Mouse (Mus musculus): ENCODE data around the gene Iyd. TPM values are rescaled to one million over a fixed set of nuclear protein-coding genes. Genes with fewer than 3 reads are reported as not detected.

Iyd gene
- polyA plus RNA-seq, 1 experiment = not detected

GRCm38 (mm10) chr10:3572723-3573649, 32.9 kb downstream of the Iyd start:
- no peaks in the 10 kb centered on the region for H3K36me3 ChIP-seq (ENCODE audit: control insufficient read depth, insufficient read depth)
- no peak overlapping the region for H3K4me2 ChIP-seq (ENCODE audit: low read depth)
- no peak overlapping the region for H3ac ChIP-seq (ENCODE audit: control insufficient read depth, insufficient read length)
- H3K27me3 ChIP-seq (ENCODE audit: control insufficient read depth, insufficient read depth, insufficient read length) = no peaks in the 10 kb centered on the region
- no peaks in the 10 kb centered on the region for H3K79me2 ChIP-seq (ENCODE audit: control insufficient read depth, insufficient read depth)
- no peak overlapping the region for H3K4me3 ChIP-seq
- TF ChIP-seq USF1 (IDR thresholded peaks at IDR 0.05; ENCODE audit: low read depth) (no peak), SRF (IDR thresholded peaks at IDR 0.05; ENCODE audit: control insufficient read depth, insufficient read length, low read depth) (no peak)

- Histone ChIP-seq H3ac (ENCODE audit: control insufficient read depth, insufficient read length) (no peak overlapping the region), H3K36me3 (ENCODE audit: control insufficient read depth, insufficient read depth) (no peaks in the 10 kb centered on the region), H3K79me2 (ENCODE audit: control insufficient read depth, insufficient read depth) (no peaks in the 10 kb centered on the region), H3K4me2 (ENCODE audit: low read depth) (no peak overlapping the region), H3K27me3 (ENCODE audit: control insufficient read depth, insufficient read depth, insufficient read length) (no peaks in the 10 kb centered on the region), H3K4me3 (no peak overlapping the region)
- TF ChIP-seq REST (IDR thresholded peaks at IDR 0.05; ENCODE audit: insufficient read depth, insufficient read length) = no peak
- TF ChIP-seq CEBPB (IDR thresholded peaks at IDR 0.05; ENCODE audit: insufficient read depth, poor library complexity, severe bottlenecking) = no peak
- no peak for TF ChIP-seq POLR2A (IDR thresholded peaks at IDR 0.05; ENCODE audit: insufficient read length, low read depth)
- TF ChIP-seq TCF3 (IDR thresholded peaks at IDR 0.05; ENCODE audit: insufficient read length, low read depth) = no peak
- TF ChIP-seq SRF (IDR thresholded peaks at IDR 0.05; ENCODE audit: control insufficient read depth, insufficient read length, low read depth) = no peak
- TF ChIP-seq E2F4 (IDR thresholded peaks at IDR 0.05; ENCODE audit: insufficient read depth) = no peak
These were observed 34.0 kb downstream of the Iyd start for GRCm38 (mm10) chr10:3573905-3574500.

GRCm38 (mm10) chr10:3590632-3591031, 50.6 kb downstream of the Iyd start:
- Histone ChIP-seq H3ac (ENCODE audit: control insufficient read depth, insufficient read length) (no peak overlapping the region), H3K4me3 (no peak overlapping the region), H3K79me2 (ENCODE audit: control insufficient read depth, insufficient read depth) (no peaks in the 10 kb centered on the region), H3K4me2 (ENCODE audit: low read depth) (no peak overlapping the region), H3K27me3 (ENCODE audit: control insufficient read depth, insufficient read depth, insufficient read length) (no peaks in the 10 kb centered on the region), H3K36me3 (ENCODE audit: control insufficient read depth, insufficient read depth) (no peaks in the 10 kb centered on the region)
- TF ChIP-seq USF1 (IDR thresholded peaks at IDR 0.05; ENCODE audit: low read depth) (no peak), POLR2AphosphoS2 (IDR thresholded peaks at IDR 0.05; ENCODE audit: insufficient read length, low read depth) (no peak), TCF3 (IDR thresholded peaks at IDR 0.05; ENCODE audit: insufficient read length, low read depth) (no peak), CEBPB (IDR thresholded peaks at IDR 0.05; ENCODE audit: insufficient read depth, poor library complexity, severe bottlenecking) (no peak), TCF12 (IDR thresholded peaks at IDR 0.05; ENCODE audit: insufficient read depth, poor library complexity, severe bottlenecking) (no peak), SRF (IDR thresholded peaks at IDR 0.05; ENCODE audit: control insufficient read depth, insufficient read length, low read depth) (no peak), REST (IDR thresholded peaks at IDR 0.05; ENCODE audit: insufficient read depth, insufficient read length) (no peak), MAX (IDR thresholded peaks at IDR 0.05; ENCODE audit: low read depth) (no peak), MYOD1 (IDR thresholded peaks at IDR 0.05; ENCODE audit: control insufficient read depth in 1 of 3, insufficient read length in 2 of 3, low read depth in 2 of 3) (no peak), MYOG (IDR thresholded peaks at IDR 0.05; ENCODE audit: control insufficient read depth in 1 of 3, insufficient read depth in 1 of 3, insufficient read length in 2 of 3, low read depth in 2 of 3) (no peak)

- H3K79me2 ChIP-seq (ENCODE audit: control insufficient read depth, insufficient read depth) = no peaks in the 10 kb centered on the region
- H3ac ChIP-seq (ENCODE audit: control insufficient read depth, insufficient read length) = no peak overlapping the region
- H3K4me2 ChIP-seq (ENCODE audit: low read depth) = no peak overlapping the region
- H3K4me3 ChIP-seq = no peak overlapping the region
- H3K36me3 ChIP-seq (ENCODE audit: control insufficient read depth, insufficient read depth) = no peaks in the 10 kb centered on the region
- H3K27me3 ChIP-seq (ENCODE audit: control insufficient read depth, insufficient read depth, insufficient read length) = no peaks in the 10 kb centered on the region
- TF ChIP-seq E2F4 (IDR thresholded peaks at IDR 0.05; ENCODE audit: insufficient read depth) (no peak), MYOG (IDR thresholded peaks at IDR 0.05; ENCODE audit: control insufficient read depth in 1 of 3, insufficient read depth in 1 of 3, insufficient read length in 2 of 3, low read depth in 2 of 3) (no peak), MYOD1 (IDR thresholded peaks at IDR 0.05; ENCODE audit: control insufficient read depth in 1 of 3, insufficient read length in 2 of 3, low read depth in 2 of 3) (no peak), REST (IDR thresholded peaks at IDR 0.05; ENCODE audit: insufficient read depth, insufficient read length) (no peak), POLR2A (IDR thresholded peaks at IDR 0.05; ENCODE audit: insufficient read length, low read depth) (no peak), CEBPB (IDR thresholded peaks at IDR 0.05; ENCODE audit: insufficient read depth, poor library complexity, severe bottlenecking) (no peak), USF1 (IDR thresholded peaks at IDR 0.05; ENCODE audit: low read depth) (no peak), MAX (IDR thresholded peaks at IDR 0.05; ENCODE audit: low read depth) (no peak), SRF (IDR thresholded peaks at IDR 0.05; ENCODE audit: control insufficient read depth, insufficient read length, low read depth) (no peak), TCF12 (IDR thresholded peaks at IDR 0.05; ENCODE audit: insufficient read depth, poor library complexity, severe bottlenecking) (no peak), POLR2AphosphoS2 (IDR thresholded peaks at IDR 0.05; ENCODE audit: insufficient read length, low read depth) (no peak), TCF3 (IDR thresholded peaks at IDR 0.05; ENCODE audit: insufficient read length, low read depth) (no peak)
These were observed 51.8 kb downstream of the Iyd start for GRCm38 (mm10) chr10:3591790-3592189.

GRCm38 (mm10) chr10:3596697-3597096, 56.7 kb downstream of the Iyd start:
- H3K4me2 ChIP-seq (ENCODE audit: low read depth) = no peak overlapping the region
- no peaks in the 10 kb centered on the region for H3K79me2 ChIP-seq (ENCODE audit: control insufficient read depth, insufficient read depth)
- H3K36me3 ChIP-seq (ENCODE audit: control insufficient read depth, insufficient read depth) = no peaks in the 10 kb centered on the region
- H3K27me3 ChIP-seq (ENCODE audit: control insufficient read depth, insufficient read depth, insufficient read length) = no peaks in the 10 kb centered on the region
- H3K4me3 ChIP-seq = no peak overlapping the region
- TF ChIP-seq E2F4 (IDR thresholded peaks at IDR 0.05; ENCODE audit: insufficient read depth) = no peak
- TF ChIP-seq MYOD1 (IDR thresholded peaks at IDR 0.05; ENCODE audit: control insufficient read depth in 1 of 3, insufficient read length in 2 of 3, low read depth in 2 of 3) = peak in 2 of 3 experiments; percentile 18 to 61
- H3ac ChIP-seq (ENCODE audit: control insufficient read depth, insufficient read length) = no peak overlapping the region

Data from myocyte (in vitro differentiated cells).